ENCODE assay signal across 28 mouse cellular contexts in genomic region chr5:107074350-107074749, GRCm38 (mm10).
DNase-seq lines count a peak whose midpoint lies in the region; ATAC-seq and TF ChIP-seq lines count a peak whose summit lies in the region.
"Had no signal": no experiment of that assay in that cellular context is flagged by ENCODE, and none has a peak within 500 bp of the region (broad histone marks: within the 10 kb centered on the region; RNA-seq: fewer than 3 reads in every experiment).

No protein-coding gene starts in this region.

- TF ChIP-seq CTCF in lung, embryonic 14.5 days (IDR thresholded peaks at IDR 0.05; ENCODE audit: low read depth) = no peak

- in situ Hi-C loops in ES-E14 (cut with MboI; ENCODE audit: low sequenced_read_pairs in 2 of 2, unreplicated experiment in 2 of 2) = no loop called here

- H3K4me2 ChIP-seq in forebrain, embryonic 11.5 days (ENCODE audit: low read depth, low read length, severe bottlenecking) = no peak overlapping the region
- H3K4me2 ChIP-seq in forebrain, embryonic 13.5 days = no peak overlapping the region
- H3K4me2 ChIP-seq in heart, embryonic 15.5 days = no peak overlapping the region
- no peak overlapping the region for H3K4me2 ChIP-seq in lung, embryonic 14.5 days
- no peak overlapping the region for H3K4me2 ChIP-seq in intestine, embryonic 15.5 days (replicated peaks)
- H3K4me2 ChIP-seq: embryonic facial prominence, embryonic 15.5 days; limb, embryonic 15.5 days; liver, embryonic 13.5 days; neural tube, embryonic 13.5 days had no signal

- WGBS in forebrain, embryonic 11.5 days = 31% methylated on average over 4 of the region's 4 CpGs
- 26% methylated on average over 4 of the region's 4 CpGs for WGBS in forebrain, embryonic 13.5 days
- WGBS in heart, embryonic 15.5 days = 51% methylated on average over 4 of the region's 4 CpGs
- 33% methylated on average over 4 of the region's 4 CpGs for WGBS in lung, embryonic 14.5 days
- WGBS in intestine, embryonic 15.5 days = 67% methylated on average over 4 of the region's 4 CpGs

- no peak overlapping the region for H3K4me3 ChIP-seq in forebrain, embryonic 11.5 days (ENCODE audit: low read depth, low read length)
- no peak overlapping the region for H3K4me3 ChIP-seq in forebrain, embryonic 13.5 days
- no peak overlapping the region for H3K4me3 ChIP-seq in heart, embryonic 15.5 days
- H3K4me3 ChIP-seq in lung, embryonic 14.5 days (ENCODE audit: low read depth, low read length) = no peak overlapping the region
- no peak overlapping the region for H3K4me3 ChIP-seq in ES-E14 (ENCODE audit: insufficient read depth in 1 of 2, low read depth in 1 of 2, low read length in 2 of 2, poor library complexity in 1 of 2, severe bottlenecking in 1 of 2)
- H3K4me3 ChIP-seq in intestine, embryonic 15.5 days (replicated peaks) = no peak overlapping the region
- H3K4me3 ChIP-seq: embryonic facial prominence, embryonic 10.5 days; embryonic facial prominence, embryonic 15.5 days; limb, embryonic 10.5 days; limb, embryonic 15.5 days; liver, embryonic 13.5 days; neural tube, embryonic 13.5 days had no signal

- H3K27me3 ChIP-seq in forebrain, embryonic 11.5 days (ENCODE audit: control insufficient read depth, insufficient read depth, low read length) = no peaks in the 10 kb centered on the region
- peaks cover 6% of the 10 kb centered on the region; the same call in 1 of the 2 replicates for H3K27me3 ChIP-seq in forebrain, embryonic 13.5 days
- H3K27me3 ChIP-seq in heart, embryonic 15.5 days = no peaks in the 10 kb centered on the region
- H3K27me3 ChIP-seq in lung, embryonic 14.5 days (ENCODE audit: insufficient read depth, low read length) = no peaks in the 10 kb centered on the region
- H3K27me3 ChIP-seq in intestine, embryonic 15.5 days (replicated peaks) = no peaks in the 10 kb centered on the region
- H3K27me3 ChIP-seq: embryonic facial prominence, embryonic 15.5 days; limb, embryonic 15.5 days; liver, embryonic 13.5 days; neural tube, embryonic 13.5 days; Patski had no signal

- H3K9ac ChIP-seq in forebrain, embryonic 11.5 days (ENCODE audit: low read length) = no peak overlapping the region
- no peak overlapping the region for H3K9ac ChIP-seq in forebrain, embryonic 13.5 days
- no peak overlapping the region for H3K9ac ChIP-seq in heart, embryonic 15.5 days
- no peak overlapping the region for H3K9ac ChIP-seq in lung, embryonic 14.5 days
- H3K9ac ChIP-seq in ES-E14 (ENCODE audit: insufficient read depth, low read depth, low read length, poor library complexity, severe bottlenecking) = no peak overlapping the region
- H3K9ac ChIP-seq in intestine, embryonic 15.5 days = no peak overlapping the region
- H3K9ac ChIP-seq: embryonic facial prominence, embryonic 15.5 days; limb, embryonic 15.5 days; liver, embryonic 13.5 days; neural tube, embryonic 13.5 days had no signal

- H3K4me1 ChIP-seq in forebrain, embryonic 11.5 days (replicated peaks; ENCODE audit: control insufficient read depth, insufficient read depth, low read length) = 0 out of 2 replicates have a peak, but pooled peaks cover 3% of the 10 kb centered on the region
- peaks cover 5% of the 10 kb centered on the region for H3K4me1 ChIP-seq in forebrain, embryonic 13.5 days
- peaks cover 21% of the 10 kb centered on the region for H3K4me1 ChIP-seq in heart, embryonic 15.5 days (replicated peaks)
- peaks cover 14% of the 10 kb centered on the region for H3K4me1 ChIP-seq in lung, embryonic 14.5 days (ENCODE audit: insufficient read depth)
- H3K4me1 ChIP-seq in ES-E14 (ENCODE audit: control insufficient read depth in 2 of 2, insufficient read depth in 2 of 2, low read length in 2 of 2, poor library complexity in 1 of 2) = peaks cover 0 to 2% of the 10 kb centered on the region in 2 experiments; a peak in 1 of 4 replicates
- H3K4me1 ChIP-seq in intestine, embryonic 15.5 days (replicated peaks) = peaks cover 14% of the 10 kb centered on the region; the same call in 1 of the 2 replicates

- no peak overlapping the region for H3K27ac ChIP-seq in forebrain, embryonic 11.5 days (ENCODE audit: low read depth, low read length)
- H3K27ac ChIP-seq in forebrain, embryonic 13.5 days = no peak overlapping the region
- H3K27ac ChIP-seq in heart, embryonic 15.5 days = peak overlapping the region; percentile 50; the same call in 1 of the 2 replicates
- H3K27ac ChIP-seq in lung, embryonic 14.5 days (ENCODE audit: low read depth) = no peak overlapping the region; the same call in 1 of the 2 replicates
- 0 out of 2 replicates have a peak overlapping the region, but pooled peaks have one; percentile 6 for H3K27ac ChIP-seq in ES-E14 (ENCODE audit: insufficient read depth, low read depth, low read length, poor library complexity, severe bottlenecking)
- H3K27ac ChIP-seq in intestine, embryonic 15.5 days = no peak overlapping the region
- H3K27ac ChIP-seq: embryonic facial prominence, embryonic 10.5 days; embryonic facial prominence, embryonic 15.5 days; limb, embryonic 10.5 days; limb, embryonic 15.5 days; liver, embryonic 13.5 days; macrophage; neural tube, embryonic 13.5 days had no signal

- ATAC-seq in forebrain, embryonic 11.5 days (replicated peaks; ENCODE audit: low FRiP score) = peak; percentile 67; the same call in 1 of the 2 replicates
- ATAC-seq in forebrain, embryonic 13.5 days = no peak
- ATAC-seq in heart, embryonic 15.5 days (replicated peaks; ENCODE audit: insufficient number of reproducible peaks, insufficient read depth, low FRiP score, low read depth) = no peak
- ATAC-seq in lung, embryonic 14.5 days (ENCODE audit: insufficient read depth) = 0 out of 2 replicates have a peak, but pooled peaks have one; percentile 29
- no peak for ATAC-seq in intestine, embryonic 15.5 days
- ATAC-seq: Patski had no signal

- DNase-seq in forebrain, embryonic 11.5 days (ENCODE audit: low spot score) = no peak
- no peak for DNase-seq in heart, adult 9 months (ENCODE audit: low spot score in 2 of 2)
- DNase-seq in lung, embryonic 14.5 days = peak; percentile 47
- DNase-seq in lung, postnatal 14 days = no peak
- no peak for DNase-seq in ES-E14 (ENCODE audit: low read depth, low spot score)
- DNase-seq: adrenal gland, postnatal 10 days; cerebellum, adult 11 months; cerebellum, adult 9-10 months; cerebellum, postnatal 36 days; gastrocnemius, postnatal 10 days; heart, postnatal 4 days; kidney, adult 11 months; kidney, postnatal 14 days; layer of hippocampus, adult 9-11 months; liver, embryonic 13.5 days; lung, adult 18-20 months; thymus, adult 2 months; thymus, postnatal 36 days had no signal

- H3K9me3 ChIP-seq in forebrain, embryonic 11.5 days (ENCODE audit: control insufficient read depth, low read length) = no peaks in the 10 kb centered on the region
- no peaks in the 10 kb centered on the region for H3K9me3 ChIP-seq in forebrain, embryonic 13.5 days (replicated peaks)
- no peaks in the 10 kb centered on the region for H3K9me3 ChIP-seq in heart, embryonic 15.5 days (replicated peaks)
- no peaks in the 10 kb centered on the region for H3K9me3 ChIP-seq in lung, embryonic 14.5 days (ENCODE audit: low read depth, low read length)
- no peaks in the 10 kb centered on the region for H3K9me3 ChIP-seq in ES-E14 (ENCODE audit: control insufficient read depth, insufficient read depth, low read depth, low read length)
- H3K9me3 ChIP-seq in intestine, embryonic 15.5 days = no peaks in the 10 kb centered on the region
- H3K9me3 ChIP-seq: embryonic facial prominence, embryonic 10.5 days; embryonic facial prominence, embryonic 15.5 days; limb, embryonic 10.5 days; limb, embryonic 15.5 days; liver, embryonic 13.5 days; neural tube, embryonic 13.5 days had no signal

- no peaks in the 10 kb centered on the region for H3K36me3 ChIP-seq in forebrain, embryonic 11.5 days (ENCODE audit: control insufficient read depth, insufficient read depth, low read length)
- H3K36me3 ChIP-seq in forebrain, embryonic 13.5 days (ENCODE audit: poor library complexity, severe bottlenecking) = no peaks in the 10 kb centered on the region
- no peaks in the 10 kb centered on the region for H3K36me3 ChIP-seq in heart, embryonic 15.5 days
- H3K36me3 ChIP-seq in lung, embryonic 14.5 days (ENCODE audit: insufficient read depth) = no peaks in the 10 kb centered on the region
- no peaks in the 10 kb centered on the region for H3K36me3 ChIP-seq in ES-E14 (ENCODE audit: control insufficient read depth, insufficient read depth, low read length, poor library complexity, severe bottlenecking)
- no peaks in the 10 kb centered on the region for H3K36me3 ChIP-seq in intestine, embryonic 15.5 days
- H3K36me3 ChIP-seq: embryonic facial prominence, embryonic 10.5 days; embryonic facial prominence, embryonic 15.5 days; limb, embryonic 10.5 days; limb, embryonic 15.5 days; liver, embryonic 13.5 days; neural tube, embryonic 13.5 days had no signal

TF ChIP-seq in ES-E14, 5 proteins besides CTCF, POLR2A, EP300 and RAD21:
- TF ChIP-seq CHD2 (IDR thresholded peaks at IDR 0.05; ENCODE audit: low read depth, low read length) (no peak), MAFK (IDR thresholded peaks at IDR 0.05; ENCODE audit: insufficient read depth, low read depth, low read length) (no peak), HCFC1 (IDR thresholded peaks at IDR 0.05; ENCODE audit: borderline replicate concordance, insufficient read depth, low read length) (no peak), ZC3H11A (IDR thresholded peaks at IDR 0.05; ENCODE audit: borderline replicate concordance, low read depth, low read length) (no peak), ZNF384 (IDR thresholded peaks at IDR 0.05; ENCODE audit: low read depth, low read length) (no peak)

Comparison
In these comparisons a context has a peak if more than half of its experiments do, and no peak if none do; other contexts are left out.
1. ATAC-seq: peak in forebrain, embryonic 11.5 days (single experiment) and lung, embryonic 14.5 days (single experiment); none in forebrain, embryonic 13.5 days (single experiment), heart, embryonic 15.5 days (single experiment) and intestine, embryonic 15.5 days (single experiment).
2. H3K27ac ChIP-seq: peak in heart, embryonic 15.5 days (single experiment) and ES-E14 (single experiment); none in forebrain, embryonic 11.5 days (single experiment), forebrain, embryonic 13.5 days (single experiment), lung, embryonic 14.5 days (single experiment) and intestine, embryonic 15.5 days (single experiment).